Mouse (Mus musculus) R1 (cell line): ENCODE measurements around the gene Prkce.

ENCODE experiments used
- DNase-seq: peaks from one replicate; pipeline ENCODE4 v3.0.0-alpha.2; 2018; ENCODE audit warnings: low read depth, low spot score

Gene Prkce

GRCm38 (mm10) chr17:86256730-86257131 is 89.1 kb downstream of the Prkce start:
- DNase-seq: no peak

- no peak for DNase-seq
Measured at GRCm38 (mm10) chr17:86261067-86261466, 93.5 kb downstream of the Prkce start.

GRCm38 (mm10) chr17:86263985-86264649 is 96.5 kb downstream of the Prkce start:
- DNase-seq: no peak

GRCm38 (mm10) chr17:86266051-86266450 is 98.5 kb downstream of the Prkce start:
- no peak for DNase-seq

- DNase-seq: no peak
Measured at GRCm38 (mm10) chr17:86267126-86267760, 99.7 kb downstream of the Prkce start.

GRCm38 (mm10) chr17:86269639-86270038 is 102.1 kb downstream of the Prkce start:
- DNase-seq: no peak

- no peak for DNase-seq
Measured at GRCm38 (mm10) chr17:86270523-86270922, 102.9 kb downstream of the Prkce start.

GRCm38 (mm10) chr17:86271277-86271676 is 103.7 kb downstream of the Prkce start:
- no peak for DNase-seq

- DNase-seq: no peak
Measured at GRCm38 (mm10) chr17:86272961-86273360, 105.4 kb downstream of the Prkce start.

- DNase-seq: no peak
Measured at GRCm38 (mm10) chr17:86273566-86274349, 106.2 kb downstream of the Prkce start.

GRCm38 (mm10) chr17:86274350-86274744 is 106.8 kb downstream of the Prkce start:
- no peak for DNase-seq

GRCm38 (mm10) chr17:86276381-86276780 is 108.8 kb downstream of the Prkce start:
- no peak for DNase-seq

GRCm38 (mm10) chr17:86277032-86277798 is 109.6 kb downstream of the Prkce start:
- no peak for DNase-seq

- no peak for DNase-seq
Measured at GRCm38 (mm10) chr17:86277999-86278526, 110.5 kb downstream of the Prkce start.

- DNase-seq: no peak
Measured at GRCm38 (mm10) chr17:86279751-86280150, 112.2 kb downstream of the Prkce start.

GRCm38 (mm10) chr17:86283741-86284140 is 116.2 kb downstream of the Prkce start:
- DNase-seq: no peak

- DNase-seq: no peak
Measured at GRCm38 (mm10) chr17:86285058-86285457, 117.5 kb downstream of the Prkce start.

GRCm38 (mm10) chr17:86286747-86287271 is 119.2 kb downstream of the Prkce start:
- DNase-seq: no peak

GRCm38 (mm10) chr17:86292711-86293110 is 125.1 kb downstream of the Prkce start:
- DNase-seq: no peak

- peak; percentile 81 for DNase-seq
Measured at GRCm38 (mm10) chr17:86293247-86293744, 125.7 kb downstream of the Prkce start.

GRCm38 (mm10) chr17:86299576-86299975 is 132.0 kb downstream of the Prkce start:
- DNase-seq: no peak
